Mouse (Mus musculus) C2C12 (cell line): ENCODE measurements around the gene Cacna1g.

Source experiments
- CEBPB ChIP-seq: IDR thresholded peaks from one replicate; pipeline ENCODE4 v1.6.1; 2011; ENCODE audit warnings: low read depth, mild to moderate bottlenecking, control low read depth, moderate library complexity
- CTCF ChIP-seq: IDR thresholded peaks from one replicate; pipeline ENCODE4 v1.5.1; 2011; ENCODE audit not compliant: control insufficient read depth, insufficient read depth, insufficient read length
- FOSL1 ChIP-seq: IDR thresholded peaks from one replicate; pipeline ENCODE4 v1.8.0; 2011; ENCODE audit warnings: mild to moderate bottlenecking, low read length; ENCODE audit not compliant: poor library complexity, insufficient read depth, severe bottlenecking
- MAX ChIP-seq: IDR thresholded peaks from one replicate; pipeline ENCODE4 v1.6.1; 2011; ENCODE audit warnings: mild to moderate bottlenecking, control low read depth
- MYOD1 ChIP-seq: IDR thresholded peaks from one replicate; pipeline ENCODE4 v1.6.1; 2011; ENCODE audit warnings: low read depth; ENCODE audit not compliant: control insufficient read depth, insufficient read length
- MYOG ChIP-seq: IDR thresholded peaks from one replicate; pipeline ENCODE4 v1.6.1; 2011; ENCODE audit not compliant: control insufficient read depth, insufficient read length; ENCODE audit errors: extremely low read depth
- USF1 ChIP-seq: IDR thresholded peaks from one replicate; pipeline ENCODE4 v1.6.1; 2011; ENCODE audit warnings: low read depth, mild to moderate bottlenecking, control low read depth, moderate library complexity

DNA sequence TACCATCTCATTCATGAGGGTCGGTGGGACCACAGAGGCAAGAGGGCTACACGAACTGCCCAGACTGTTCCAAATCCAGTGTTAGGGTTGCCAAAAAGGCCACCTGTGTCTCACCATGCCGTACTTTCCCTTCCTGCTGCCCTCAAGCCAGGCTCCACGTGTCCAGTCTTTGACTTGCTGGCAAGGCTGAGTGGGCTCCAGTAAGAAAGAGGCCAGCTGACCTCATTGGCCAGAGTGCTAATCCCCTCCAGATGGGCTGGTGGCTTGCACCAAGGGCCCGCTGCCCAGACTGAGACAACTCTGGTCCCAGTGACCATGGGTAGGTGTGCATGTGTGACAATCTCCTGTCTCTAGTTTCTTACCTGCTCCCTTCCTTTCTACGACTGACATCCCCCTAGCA is 3.7 kb upstream of the Cacna1g start:
- TF ChIP-seq CTCF (no peak), USF1 (no peak), MYOG (no peak), MAX (no peak), CEBPB (no peak), MYOD1 (no peak), FOSL1 (no peak)
